Mouse (Mus musculus) spleen, adult 2 months (tissue): Measurements from ENCODE around the gene Gnaq.

Source experiments
- CTCF ChIP-seq: fragments of 200-500 bp; IDR thresholded peaks from 2 replicates; pipeline ENCODE4 v1.5.1; 2011; ENCODE audit warnings: mild to moderate bottlenecking, inconsistent platforms; ENCODE audit not compliant: insufficient read depth, insufficient read length, insufficient replicate concordance; ENCODE audit errors: extremely low read depth
- POLR2A ChIP-seq: fragments of 200-500 bp; IDR thresholded peaks from 2 replicates; pipeline ENCODE4 v1.6.1; 2011; ENCODE audit warnings: low read depth, low read length, inconsistent platforms

GRCm38 (mm10) chr19:16301336-16301735 is 168.7 kb downstream of the Gnaq start:
- no peak for TF ChIP-seq CTCF
- no peak for TF ChIP-seq POLR2A
